Mouse (Mus musculus) frontal cortex, postnatal 25 days (tissue): ENCODE measurements around the gene Amotl2.

Experiments
- DNase-seq, 2 experiments: peaks; one replicate each; pipeline ENCODE4 v3.0.0; 2022; ENCODE audit warnings: low spot score in 2 of 2

Gene Amotl2

DNA sequence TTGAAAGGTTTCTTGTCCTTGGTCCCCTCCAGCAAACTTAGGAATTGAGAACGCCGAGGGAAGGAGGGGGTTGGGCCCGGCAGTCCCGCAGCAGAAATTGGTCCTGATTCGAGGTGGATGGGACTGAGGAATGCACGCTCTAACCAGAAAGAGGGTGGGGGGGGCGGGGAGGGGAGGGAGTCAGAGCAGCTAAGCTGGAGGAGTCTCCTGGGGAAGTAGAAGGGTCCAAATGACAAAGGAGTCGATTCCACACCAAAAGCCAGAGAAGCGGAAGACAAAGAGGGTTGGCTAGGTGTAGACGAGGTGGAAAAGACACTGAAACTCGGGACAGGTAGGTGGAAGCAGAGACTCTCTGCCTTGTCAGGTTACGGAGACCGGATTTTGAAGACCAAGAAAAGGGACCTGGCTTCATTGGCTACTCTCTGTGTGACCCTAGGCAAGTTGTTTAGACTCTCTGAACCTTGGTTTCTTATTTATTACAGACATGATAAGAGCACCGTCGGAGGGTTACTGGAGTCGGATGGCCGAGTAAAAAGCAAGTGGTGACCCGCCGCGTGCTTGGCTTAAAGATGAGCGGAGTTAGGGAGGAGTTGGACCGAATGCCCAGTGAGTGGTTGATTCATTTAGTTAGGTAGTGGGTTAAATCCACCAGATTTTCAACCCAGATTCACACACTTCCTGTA, at the start of gene Amotl2:
Amotl2 (plus strand) TSS at position 192 of the 683 bp plus-strand sequence.
- no peak for DNase-seq

DNA sequence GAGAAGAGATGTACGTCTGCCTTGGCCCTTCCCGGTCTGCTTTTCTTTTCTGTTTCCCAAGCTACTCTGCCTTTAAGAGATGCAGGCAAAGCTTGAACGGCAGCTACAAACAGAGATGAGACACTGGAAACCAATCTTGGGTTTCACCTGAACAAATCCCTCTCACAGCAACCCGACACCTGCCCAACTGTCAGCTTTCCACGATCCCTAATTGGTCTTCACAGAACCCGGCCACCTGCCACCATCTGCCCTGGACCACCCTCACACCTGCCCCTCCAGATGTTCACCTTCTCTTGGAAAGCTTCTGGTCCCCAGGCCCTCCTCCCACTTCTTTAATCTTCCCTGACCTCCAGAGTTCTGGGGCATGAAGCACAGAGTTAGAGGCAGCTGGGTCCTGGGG, 48.4 kb upstream of the Amotl2 start:
- DNase-seq, result no peak

DNA sequence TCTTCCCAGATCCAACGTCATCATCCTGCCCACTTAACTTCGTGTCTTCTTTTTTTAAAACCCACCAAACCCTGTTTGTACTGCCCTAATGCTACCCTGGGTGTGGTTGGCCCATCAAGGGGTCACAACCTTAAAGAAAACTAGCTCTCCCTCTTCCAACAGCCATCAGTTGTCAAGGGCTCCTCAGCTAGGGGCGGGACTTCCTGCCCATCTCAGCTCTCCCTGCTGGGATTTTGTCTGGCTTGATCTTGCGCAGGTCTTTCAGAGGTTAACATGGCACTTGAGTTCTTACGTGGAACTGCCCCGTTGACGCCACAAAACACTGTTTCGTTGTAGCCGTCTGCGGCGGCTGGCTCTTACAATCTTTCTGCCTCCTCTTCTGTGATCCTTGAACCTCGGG, 47.6 kb upstream of the Amotl2 start:
- DNase-seq, result no peak

DNA sequence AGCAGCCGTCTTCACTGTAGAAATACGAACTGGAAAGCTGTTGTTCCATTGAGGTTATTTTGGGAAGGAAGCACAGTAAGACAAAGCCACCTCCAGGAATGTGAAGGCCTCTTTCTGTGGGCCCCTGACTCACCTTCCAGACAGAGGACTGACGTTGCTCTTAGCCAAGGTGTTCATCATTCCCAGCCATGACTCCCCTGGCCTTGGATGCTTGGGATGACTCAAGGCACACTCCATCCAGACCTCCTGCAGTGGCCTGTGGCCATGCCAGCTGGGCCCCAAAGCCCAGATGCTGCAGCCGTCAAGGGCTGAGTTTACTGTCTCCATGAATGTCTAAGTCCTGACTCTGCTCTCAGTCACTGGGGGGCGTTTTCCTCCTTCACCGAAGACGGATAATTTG, 43.1 kb upstream of the Amotl2 start:
- DNase-seq, result no peak

DNA sequence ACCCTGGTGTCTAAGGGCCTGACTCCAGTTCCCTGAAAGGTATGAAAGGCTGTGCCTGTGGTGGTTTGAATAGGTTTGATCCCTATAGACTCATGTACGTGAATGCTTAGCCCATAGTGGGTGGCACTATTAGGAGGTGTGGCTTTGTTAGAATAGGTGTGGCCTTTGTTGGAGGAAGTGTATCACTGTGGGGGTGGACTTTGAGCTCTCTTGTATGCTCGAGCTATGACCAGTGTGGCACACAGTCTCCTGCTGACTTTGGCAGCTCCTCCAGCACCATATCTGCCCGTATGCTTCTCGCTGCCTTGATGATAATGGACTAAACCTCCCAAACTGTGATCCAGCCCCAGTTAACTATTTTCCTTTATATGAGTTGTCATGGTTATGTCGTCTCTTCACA, 40.5 kb upstream of the Amotl2 start:
- DNase-seq, result no peak

DNA sequence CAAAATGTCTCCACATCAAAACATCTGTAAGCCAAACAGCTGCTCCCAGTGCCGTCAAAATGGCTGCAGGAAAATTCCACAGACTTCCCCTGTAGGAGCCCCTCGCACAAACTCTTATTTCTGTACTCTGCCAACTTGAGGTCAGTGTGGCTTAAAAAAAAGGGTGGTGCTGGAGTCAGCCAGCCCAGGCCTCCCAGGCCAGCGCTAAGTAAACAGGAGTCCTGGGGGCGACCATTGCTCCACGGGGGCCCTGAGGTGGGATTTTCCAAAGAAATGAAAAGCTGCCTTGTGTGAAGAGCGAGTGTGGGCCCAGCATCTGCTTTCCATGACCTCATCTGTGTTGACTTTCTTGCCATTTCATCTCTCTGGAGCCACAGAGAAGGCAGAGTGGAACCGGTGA, 35.0 kb upstream of the Amotl2 start:
- no peak for DNase-seq

DNA sequence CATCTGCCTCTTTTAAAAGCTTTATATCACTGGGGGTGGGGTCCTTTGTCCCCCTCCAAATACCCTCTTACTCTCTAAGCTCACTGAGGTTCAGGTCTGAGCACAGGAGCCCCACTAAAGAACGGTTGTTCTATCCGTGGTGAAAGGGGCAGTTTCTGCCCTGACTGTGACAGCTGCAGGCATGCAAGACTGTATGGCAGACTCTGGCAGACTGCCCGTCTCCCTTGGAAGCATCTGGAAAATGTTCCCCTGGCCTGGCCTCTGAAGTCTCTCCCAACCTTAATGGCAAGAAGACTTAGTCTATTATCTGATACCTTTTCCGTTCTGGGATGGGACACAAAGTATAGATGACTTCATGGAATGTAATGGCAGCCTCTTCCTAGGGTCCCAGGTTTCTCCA, 28.5 kb upstream of the Amotl2 start:
- no peak for DNase-seq

DNA sequence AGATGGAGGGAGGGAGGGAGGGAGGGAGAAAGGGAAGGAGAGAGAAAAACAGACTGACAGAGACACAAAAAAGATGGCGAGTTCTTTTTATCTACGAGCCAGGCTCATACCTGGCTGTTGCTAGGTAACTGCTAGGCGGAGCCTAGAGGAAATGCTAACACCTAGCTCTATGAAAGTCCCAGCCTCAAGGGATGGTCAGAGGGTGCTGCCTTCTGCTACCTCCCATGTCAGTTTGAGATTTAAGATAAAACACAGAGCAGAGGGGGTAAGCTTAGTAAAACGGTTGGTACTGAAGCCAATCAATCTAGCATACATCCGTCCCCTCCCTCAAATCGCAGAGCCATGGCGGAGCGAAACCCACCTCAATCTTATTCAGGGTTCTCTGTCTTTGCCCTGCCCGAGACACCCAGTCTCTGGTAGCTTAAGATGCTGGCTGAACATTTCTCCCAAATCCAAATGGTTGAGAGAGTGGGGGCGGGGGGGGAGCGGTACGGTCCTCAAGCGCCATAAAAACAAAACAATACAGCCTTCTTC, 27.0 kb upstream of the Amotl2 start:
- DNase-seq, result no peak

DNA sequence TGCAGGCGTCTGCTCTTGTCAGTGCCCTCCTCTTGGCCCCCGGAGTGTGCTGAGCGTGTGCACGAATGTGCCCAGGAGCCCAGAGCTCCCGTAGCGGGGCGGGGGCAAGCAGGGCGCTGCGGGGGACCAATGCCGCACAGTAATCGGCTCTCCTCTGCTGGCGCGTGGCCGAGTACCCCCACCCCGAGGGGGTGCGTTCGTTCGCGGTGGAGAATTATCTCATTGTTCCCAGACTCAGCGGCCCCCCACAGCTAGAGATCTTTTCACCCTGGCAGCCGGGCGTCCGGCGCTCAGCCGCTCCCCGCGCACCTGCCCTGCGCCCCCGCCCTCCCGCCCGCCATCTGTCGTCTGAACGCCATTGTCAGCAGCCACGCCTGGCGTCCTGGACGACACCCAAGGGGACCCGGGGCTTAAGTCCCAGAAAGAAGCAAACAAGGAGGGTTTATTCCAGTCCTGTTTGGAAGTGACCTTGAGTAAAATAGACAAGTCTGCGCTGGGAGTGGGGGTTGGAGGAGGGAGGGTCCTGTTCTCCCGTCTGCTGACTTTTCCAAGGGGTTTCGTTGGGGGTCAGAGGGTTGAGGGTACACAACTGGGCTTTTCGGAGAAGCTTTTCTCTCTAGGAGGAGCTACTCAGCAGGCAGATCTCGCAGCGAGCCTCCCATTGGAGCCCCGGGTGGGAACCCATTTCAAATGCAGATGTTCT, 26.4 kb upstream of the Amotl2 start:
- DNase-seq, result peak; percentile 15 to 20

DNA sequence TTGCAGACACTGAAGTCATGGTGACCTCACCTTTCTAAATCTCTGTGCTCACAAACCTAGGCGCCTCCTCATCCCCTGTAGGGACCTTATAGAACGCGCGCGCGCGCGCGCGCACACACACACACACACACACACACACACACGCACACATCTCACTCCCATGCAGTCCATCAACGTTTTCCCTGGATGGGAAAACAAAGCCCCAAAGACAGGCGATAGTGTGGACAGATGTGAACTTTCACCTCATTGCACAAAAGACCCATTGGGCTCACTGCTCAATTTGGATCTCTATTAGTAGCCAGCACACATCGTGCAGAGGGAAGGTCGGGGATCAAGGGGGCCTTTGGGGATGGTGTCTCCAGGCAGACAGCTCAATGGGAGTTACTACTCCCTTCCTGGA, 25.6 kb upstream of the Amotl2 start:
- DNase-seq, result no peak

DNA sequence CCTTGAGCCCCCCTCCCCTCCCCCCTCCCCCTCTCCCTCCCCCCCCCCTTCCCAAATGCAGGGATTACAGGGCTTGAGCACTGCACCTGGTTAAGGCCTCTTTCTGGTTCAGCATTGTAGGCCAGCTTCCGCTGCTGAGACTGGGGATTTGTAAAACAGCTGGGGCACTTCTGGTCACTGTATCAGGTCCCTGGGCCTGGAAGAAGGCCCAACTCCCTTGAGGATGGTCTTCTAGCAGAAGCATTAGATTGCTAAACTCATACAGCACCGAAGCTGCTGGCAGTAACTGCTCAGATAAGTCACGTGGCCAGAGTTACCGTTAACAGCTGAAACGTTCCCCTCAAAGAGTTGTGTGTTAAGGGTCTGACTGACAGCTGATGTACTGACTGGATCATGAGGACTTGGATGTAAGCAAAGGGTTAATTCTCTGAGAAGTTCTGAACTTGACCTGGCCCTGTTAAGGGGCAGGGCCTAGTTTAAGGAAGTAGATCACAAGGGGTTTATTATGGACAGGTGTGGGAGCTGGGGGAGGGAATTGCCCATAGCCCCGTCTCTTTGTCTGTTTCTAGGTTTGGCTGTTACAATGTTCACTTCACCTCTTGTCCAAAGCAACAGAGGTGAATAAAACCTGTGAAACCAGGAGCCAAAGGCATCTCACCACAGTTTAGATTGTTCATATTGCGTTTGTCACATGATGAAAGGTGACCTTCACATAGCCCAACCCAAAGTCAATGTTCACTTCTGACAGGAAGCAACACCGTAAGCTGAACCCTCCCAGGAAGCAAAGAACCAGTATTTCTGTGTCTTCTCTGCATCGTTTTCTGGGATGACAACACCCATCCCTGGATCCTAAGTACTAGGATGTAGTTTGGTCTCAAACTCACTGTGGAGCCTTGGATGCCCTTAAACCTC, 23.7 kb upstream of the Amotl2 start:
- DNase-seq, result no peak

DNA sequence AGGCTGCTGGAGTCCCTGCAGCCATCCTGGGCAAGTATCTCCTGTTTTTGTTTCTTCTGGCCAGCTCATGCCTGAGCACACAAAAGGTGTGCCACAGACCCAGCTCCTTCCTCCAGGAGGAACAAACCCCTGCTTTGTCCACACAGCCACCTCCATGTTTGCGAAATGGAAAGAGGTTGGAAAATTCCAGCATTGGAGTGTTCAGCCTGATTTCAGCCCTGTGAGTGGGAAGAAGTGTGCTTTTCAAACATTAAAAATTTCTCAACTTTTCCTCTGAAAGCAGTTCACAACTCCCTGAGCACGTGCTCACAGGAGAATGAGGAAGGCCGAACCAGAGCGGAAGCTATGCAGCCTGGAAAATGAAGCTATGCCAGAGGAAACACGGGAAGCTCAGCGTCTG, 15.4 kb upstream of the Amotl2 start:
- no peak for DNase-seq

DNA sequence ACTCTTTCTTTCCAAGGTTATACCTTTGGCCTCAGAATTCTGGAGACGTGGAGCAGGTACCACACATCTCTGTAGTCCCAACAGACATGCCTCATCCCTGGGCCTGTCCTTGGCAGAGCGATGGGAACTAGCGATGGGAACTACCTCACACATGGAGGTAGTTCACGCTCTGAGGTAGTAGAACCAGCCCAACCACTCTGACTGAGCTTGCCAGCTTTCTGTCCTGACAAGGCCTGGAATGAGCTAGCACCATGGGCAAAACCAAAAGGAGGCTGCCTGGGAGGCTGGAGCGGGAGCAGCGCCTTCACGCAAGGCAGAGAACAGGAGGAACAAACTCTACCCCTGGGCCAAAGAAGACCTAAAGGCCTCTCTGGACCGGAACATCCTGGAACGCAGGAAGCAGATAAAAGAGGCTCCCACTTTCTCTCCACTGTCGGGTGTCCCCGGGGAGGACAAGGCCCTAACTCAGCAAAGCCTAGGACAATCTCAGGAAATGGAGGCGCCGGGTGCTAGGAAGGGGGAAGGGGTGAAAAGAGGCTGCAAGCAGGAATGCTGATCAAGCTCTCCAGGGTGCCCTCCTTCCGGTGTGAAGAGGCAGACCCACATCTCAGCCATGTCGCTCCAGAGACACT, 6.9 kb upstream of the Amotl2 start:
- no peak for DNase-seq

DNA sequence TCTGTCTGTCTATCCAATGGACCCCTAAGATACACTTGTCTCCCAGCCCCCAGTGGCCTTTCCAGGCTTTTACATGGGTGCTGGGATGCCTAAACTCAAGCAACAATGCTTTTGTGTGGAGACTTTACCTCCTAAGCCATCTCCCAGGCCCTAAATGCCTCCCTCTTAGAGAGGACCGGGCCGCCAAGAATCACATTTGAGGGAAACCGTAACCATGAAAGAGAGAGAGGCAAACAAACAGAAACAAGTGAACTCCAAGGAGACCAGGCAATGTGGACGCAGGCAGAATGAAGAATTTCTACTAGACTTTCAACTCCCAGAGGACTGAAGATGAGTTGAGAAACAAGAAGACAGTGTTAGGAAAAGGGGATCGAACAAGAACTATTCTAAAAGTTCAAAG, 6.0 kb upstream of the Amotl2 start:
- DNase-seq, result no peak

DNA sequence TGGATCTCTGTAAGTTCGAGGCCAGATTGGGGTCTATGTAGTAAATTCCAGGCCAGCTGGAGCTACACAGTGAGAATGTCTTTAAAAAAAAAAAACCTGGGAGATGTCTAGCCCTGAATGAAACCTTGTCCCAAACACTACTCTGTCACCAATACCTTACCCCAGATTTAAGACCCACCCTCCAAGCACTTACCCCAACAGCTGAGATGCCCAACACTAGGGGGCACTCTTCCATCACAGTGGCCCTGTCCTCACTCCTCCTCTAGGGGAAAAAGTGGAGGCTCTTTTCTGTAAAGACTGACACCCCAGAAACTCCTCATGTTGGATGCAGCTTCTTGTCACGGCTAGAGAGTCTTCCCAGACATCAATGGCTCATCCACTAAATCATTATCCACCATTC, 2.7 kb upstream of the Amotl2 start:
- DNase-seq, result no peak

DNA sequence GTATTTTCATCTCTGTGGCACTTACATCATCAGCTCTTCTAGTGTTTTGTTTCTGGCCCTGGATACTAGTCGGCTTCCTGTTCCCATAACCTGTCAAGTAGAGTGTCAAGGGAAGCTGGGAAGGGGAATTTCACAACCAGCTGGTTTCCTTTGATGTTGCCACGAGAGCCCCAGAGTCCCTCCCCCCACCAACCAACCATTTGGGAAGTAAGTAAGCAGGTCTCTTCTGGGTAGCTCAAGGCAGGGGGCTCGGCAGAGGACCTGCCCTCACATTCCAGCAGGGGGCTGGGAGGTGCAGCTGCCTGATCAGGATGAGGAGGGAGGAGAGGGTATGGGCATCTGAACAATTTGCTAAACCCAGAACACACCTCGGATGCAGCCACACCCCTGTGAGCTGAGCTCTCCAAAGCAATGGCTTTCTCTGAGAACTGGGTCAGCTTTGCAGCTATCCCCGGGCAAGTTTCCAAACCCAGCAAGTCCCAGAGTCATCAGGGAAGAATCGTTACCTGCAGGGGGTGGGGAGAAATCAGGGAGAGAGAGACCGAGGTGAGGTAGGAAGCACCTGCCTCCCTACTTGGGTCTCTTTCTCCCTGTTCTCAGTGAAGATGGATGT, 1.5 kb upstream of the Amotl2 start:
- DNase-seq, result no peak

DNA sequence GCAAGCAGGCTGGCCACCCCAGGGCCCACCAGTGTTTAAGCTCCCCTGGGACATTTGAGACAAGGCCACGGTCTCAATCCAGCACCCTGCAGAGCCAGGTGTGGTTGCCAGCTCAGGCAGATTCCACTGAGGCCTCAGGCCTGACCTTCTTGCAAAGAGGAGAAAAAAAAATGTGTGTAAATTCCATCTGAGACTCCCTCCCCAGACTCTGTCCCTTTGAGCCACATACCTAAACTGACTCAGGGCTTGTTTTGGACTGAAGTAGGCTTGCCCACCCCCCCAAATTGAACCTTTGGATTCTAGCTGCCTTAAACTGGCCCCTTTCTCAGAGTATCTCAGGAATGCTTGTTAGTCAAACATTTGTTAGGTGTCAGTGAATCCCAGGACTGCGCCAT, 969 bp upstream of the Amotl2 start:
- no peak for DNase-seq

DNA sequence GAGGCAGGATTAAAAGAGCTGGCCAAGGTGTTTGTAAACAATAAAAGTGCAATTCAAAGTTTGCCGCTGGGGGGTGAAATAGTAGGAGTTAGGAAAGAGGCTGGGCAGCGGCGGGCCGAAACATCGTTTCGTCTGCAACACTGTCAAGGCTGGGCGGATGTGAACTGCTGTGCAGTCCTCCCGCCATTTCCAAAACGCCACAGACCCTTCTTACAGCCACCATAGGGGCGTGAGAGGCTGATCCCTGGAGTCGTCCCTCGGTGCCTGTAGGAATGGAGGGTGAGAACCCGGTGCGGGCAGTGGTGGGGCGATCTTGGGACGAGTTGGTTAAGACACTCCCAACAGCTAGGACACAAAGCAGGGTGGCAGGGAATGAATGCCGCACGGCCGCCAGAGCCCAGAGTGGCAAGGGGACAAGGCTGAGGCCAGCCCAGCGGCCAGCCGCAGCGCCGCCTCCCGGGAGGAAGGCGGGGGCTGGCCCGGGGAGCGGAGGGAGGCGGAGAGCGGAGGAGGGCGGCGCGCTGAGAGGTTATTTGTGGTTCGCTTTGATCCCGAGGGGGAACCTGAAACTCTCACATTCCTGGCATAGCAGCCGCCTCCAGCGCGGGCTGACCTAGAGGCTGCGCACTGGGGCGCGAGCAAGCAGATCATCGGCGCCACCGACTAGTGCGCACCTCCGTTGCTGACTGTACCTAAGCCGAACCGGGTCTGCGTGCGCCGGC, 853 bp downstream of the Amotl2 start:
- peak; percentile 49 to 64 for DNase-seq

DNA sequence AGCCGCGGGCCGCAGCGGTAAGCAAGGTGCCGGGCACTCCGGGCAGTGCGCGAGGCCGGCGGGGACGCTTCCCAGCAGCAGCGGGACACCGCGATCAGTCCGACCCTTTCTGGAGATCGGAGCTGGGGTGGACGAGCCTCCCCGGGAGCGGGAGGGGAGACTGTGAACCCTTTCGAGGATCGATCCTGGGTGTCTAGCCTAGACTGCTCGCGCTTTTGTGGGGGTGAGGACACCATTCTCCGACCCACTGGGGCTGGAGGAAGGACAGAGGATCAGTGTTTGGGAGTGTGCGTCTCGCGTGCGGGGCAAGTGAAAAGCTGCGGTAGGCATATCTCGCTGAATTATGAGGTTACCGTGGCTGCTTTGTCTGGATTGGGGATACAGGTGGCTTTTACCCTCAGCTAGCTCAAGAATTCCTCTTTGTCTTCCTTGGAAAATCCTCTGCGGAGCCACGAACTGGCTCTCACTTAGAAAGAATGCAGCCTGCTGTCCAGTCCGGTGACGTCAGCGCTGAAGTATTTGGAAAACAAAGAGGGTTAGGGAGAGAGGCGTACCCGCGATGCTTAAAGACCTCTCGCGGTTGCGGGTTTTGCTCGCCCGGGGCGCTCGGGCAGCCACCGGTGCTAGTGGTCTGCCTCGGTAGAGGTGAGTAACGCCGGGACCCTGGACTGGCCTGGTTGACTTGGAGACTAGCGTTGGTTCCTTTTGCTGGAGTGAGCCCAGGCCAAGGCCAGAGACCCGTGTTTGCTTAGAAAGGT, 1.6 kb downstream of the Amotl2 start:
- DNase-seq, result peak; percentile 35 to 54

DNA sequence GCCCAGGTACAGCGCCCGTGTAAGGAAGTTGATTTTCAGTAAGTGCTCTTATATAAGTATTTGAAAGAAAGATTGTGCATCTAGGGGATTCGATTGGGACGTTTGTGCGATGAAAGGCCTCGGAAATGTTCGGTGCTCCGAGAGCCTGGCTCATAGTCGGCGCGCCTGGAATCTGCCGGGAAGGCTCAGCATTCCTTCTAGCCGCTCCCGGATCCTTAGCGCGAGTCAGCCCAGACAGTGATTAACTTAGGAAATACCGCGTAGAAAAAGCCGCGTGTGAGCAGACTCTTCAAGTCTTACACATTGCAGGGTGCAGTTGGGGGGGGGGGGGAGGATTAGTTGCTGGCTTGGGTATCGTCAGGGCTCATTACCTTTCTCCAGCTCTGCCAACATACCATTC, 2.2 kb downstream of the Amotl2 start:
- DNase-seq, result no peak
